Mouse (Mus musculus) 416B (cell line): Measurements from ENCODE around the gene Vmo1.
"Not testable (repeated sequence)": the region's sequence is repeated elsewhere in the genome, so short reads cannot be mapped to it uniquely, and the experiment has no call there.

Experiments used
- DNase-seq: peaks from one replicate; pipeline ENCODE4 v3.0.0; 2011; ENCODE audit warnings: low read depth

Vmo1 gene

DNA sequence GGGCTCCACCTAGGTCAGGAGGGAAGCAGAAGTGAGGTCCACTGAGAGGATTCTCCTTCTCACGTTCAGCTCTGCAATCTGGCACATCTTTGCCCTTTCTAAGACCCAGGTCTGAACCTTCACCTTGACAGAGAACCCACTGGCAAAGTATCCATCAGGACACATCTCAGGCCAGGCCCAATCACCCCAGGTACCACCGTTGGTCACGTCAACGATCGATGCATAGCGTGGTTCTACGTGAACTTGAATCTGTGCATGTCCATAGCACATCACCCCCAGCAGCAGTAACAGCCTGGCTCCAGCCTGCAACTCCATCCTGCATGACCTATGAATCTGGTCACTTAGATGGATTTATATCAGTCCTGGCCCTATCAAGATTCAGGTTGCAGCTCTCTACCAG, at the start of gene Vmo1:
Gene Vmo1, minus strand, starts transcription at position 329 of the 400 bp plus-strand sequence.
- no peak for DNase-seq

DNA sequence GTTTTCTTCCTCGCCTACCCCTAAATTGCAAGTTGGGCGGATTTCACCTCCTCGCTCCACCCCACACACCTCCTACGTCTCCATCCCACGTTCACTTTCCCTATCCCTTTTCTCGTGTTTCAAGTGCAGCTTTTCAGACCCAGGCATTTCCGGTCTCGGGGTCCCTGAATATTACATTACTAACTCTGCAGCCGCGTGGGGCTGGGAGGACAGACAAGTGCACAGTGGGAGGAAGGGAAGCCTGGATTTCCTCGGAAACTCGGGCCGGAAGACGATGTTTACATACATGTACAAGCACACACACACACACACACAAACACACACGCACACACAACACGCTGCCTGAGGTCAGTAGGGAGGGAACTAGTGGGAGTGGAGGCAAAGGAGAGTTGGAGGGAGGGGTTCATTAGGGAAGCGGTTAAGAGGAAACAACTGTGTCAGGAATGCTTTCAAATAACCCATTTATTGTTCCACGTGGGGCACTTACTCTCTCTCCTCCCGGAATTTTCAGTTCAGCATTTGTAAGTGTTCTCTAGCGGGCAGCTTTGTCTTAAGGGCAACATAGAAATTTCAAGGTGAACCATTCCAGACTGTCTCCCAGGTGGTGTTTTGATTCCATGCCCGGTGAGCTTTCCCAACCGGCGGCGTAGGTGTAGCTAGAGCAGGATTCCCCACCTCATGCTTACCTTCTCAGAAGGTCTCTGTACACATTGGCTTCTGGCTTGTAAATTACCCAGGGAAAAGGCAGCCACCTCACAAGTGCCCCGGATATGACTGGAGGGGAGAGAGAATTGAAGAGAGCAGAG, 49.3 kb upstream of the Vmo1 start:
- peak; percentile 45 for DNase-seq

DNA sequence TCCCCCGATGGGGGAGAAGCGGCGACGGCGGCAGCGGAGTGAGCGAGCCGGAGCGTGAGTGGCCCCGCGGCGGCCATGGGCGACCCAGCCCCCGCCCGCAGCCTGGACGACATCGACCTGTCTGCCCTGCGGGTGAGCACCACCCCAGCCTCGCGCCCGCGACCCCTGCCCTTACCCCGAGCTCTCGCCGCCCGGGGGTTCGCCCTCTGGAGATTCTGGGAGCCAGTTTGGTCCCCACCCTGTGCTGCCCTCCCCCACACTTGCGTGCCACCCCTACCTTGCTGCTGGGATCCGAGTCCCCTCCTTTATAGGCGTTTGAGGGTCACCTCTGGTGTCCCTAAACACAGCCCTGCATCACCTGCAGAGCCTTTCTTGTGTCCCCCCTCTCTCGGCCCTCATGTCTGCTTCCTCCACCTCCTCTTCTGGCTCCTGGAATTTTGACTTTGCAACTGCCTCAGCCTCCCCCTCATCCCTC, 48.6 kb upstream of the Vmo1 start:
- DNase-seq = no peak

DNA sequence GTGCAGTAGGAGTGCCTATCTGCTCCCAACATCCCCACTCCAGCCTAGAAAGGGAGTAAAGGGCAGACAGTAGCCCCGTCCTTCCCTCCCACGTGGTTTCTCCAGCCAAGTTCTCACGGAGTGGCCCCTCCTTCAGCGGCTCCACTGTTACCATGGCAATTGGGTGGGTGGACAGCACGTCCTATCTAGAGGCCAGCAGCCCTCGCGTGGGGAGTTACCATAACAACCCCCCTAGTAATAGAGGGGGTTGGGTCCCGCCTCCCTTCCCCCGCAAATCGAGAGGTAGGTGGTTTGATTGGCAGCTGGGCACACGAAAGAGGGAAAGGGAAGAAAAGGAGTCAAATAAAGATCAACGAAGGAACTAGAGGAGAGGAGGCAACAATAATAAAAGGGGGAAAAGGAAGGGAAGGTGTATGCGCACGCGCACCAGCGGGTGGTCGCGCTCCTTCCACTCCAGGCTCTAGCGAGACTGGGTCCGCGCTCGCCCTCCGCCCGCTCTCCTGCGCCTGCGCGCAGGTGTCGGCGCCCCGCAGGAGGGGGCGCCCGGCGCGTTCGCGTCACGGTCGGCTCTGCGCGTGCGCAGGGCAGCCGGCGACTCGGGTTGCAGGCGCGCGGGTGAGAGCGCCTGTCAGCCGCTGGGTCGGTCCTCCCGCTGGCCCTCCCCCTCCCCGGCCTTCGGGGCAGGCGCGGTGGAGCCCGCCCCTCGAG, 48.0 kb upstream of the Vmo1 start, which contains the start of gene Mink1:
Gene Mink1, plus strand, starts transcription at position 595 of the 708 bp plus-strand sequence.
- peak; percentile 78 for DNase-seq

DNA sequence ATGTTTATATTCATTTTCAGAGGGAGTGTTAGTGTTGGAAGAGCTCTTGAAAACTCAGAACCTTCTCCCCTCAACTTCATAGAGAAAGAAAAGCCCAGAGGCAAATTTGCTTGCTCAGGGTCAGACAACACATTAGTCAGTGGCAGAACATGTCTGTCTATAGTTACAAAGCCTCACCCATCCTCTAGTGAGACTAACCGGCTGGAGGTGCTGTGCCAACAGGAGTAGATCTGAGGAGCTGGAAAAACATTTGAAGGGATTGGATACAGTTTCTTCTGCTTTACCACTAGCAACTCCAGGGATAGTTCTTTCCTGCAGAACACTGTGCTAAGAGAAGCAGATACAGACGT, 47.5 kb upstream of the Vmo1 start:
- DNase-seq = no peak

DNA sequence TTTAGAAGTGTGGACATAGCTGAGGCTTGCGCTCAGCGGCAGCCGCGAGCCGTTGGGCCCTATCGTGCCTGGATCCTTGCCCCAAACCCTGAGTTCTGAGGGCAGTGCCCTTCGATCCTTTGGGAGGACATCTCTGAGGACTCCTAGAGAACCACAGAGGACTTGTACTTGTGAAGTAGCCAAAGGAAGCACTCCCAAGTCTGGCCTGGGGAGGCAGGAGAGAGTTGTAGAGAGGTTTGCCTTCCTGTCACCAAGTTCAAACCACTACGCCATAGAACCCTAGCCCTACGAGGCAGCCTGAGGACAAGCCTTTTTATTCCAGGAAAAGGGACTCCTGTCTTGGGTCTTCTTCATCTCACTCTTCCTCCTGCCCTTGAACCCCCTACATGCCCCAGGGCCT, 43.1 kb upstream of the Vmo1 start:
- DNase-seq = no peak

DNA sequence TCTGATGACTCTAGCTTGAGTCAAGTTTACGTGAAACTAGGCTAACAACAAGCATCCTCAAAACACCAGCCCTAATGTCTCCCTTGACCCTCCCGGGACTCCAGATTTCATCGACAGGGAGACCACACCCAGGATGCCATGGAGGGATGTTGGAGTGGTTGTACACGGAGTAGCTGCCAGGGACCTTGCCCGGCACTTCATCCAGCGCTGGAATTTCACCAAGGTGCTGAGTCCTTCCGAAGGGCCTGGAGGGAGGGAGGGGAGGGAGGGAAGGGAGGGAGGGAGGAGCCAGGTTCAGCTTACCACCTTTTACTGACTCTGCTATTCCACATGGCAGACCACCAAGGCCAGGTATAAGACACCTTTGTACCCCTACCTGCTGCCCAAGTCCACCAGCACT, 39.5 kb upstream of the Vmo1 start:
- DNase-seq = no peak

DNA sequence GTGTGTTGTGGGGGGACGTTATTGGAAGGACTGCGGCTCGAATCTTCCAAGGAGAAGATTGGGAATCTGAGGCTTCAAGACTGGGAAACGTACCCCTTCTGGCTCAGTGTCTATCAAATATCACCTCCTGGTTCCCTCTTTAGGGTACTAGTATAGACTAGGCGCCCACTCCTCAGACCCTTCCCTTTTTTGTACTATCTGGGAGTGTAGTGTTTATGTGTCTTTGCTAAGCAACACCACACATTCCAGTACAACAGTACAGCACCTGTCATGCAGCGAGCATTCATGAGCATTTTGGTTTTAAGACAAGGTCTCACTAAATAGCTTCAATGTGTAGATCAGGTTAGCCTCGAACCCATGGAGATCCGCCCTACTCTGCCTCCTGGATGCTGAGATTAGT, 37.1 kb upstream of the Vmo1 start:
- DNase-seq = no peak

DNA sequence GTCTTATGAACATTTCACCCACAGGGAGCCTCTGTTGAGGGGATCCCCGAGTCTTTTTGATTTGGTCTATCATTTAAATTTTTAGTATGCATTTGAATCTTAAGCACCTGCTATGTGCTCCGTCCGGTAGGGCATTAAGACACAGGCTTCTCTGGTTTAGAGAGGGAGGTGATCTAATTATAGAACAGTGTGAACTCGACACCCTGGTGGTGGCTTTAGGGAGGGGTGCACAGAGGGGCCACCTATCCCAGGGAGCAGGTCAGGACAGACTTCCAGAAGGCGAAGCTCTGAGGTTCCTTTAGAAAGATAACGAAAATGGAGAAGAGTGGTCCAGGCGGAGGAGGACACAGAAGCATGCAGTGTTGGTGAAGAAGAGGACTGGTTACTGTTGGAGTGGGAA, 30.1 kb upstream of the Vmo1 start:
- DNase-seq = no peak

DNA sequence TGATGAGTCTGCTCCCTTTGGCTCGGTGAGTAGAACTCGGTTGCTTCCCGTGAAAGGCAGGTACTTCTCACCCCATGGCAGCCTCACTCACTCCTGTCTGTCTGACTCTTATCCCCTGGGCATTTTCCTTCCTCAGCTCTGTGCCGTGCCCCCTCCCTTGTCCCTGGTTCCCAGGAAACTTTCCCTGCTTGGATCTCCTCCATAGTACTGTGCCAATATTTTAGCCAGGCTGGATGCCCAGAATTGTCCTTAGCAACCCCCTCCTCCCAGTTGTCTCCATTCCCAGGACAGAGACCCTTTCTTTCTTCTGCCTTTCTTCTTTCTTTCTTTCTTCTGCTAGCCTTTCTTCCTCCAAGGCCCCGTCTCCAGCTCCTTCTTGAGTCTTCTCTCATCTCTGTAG, 27.0 kb upstream of the Vmo1 start:
- DNase-seq = no peak

DNA sequence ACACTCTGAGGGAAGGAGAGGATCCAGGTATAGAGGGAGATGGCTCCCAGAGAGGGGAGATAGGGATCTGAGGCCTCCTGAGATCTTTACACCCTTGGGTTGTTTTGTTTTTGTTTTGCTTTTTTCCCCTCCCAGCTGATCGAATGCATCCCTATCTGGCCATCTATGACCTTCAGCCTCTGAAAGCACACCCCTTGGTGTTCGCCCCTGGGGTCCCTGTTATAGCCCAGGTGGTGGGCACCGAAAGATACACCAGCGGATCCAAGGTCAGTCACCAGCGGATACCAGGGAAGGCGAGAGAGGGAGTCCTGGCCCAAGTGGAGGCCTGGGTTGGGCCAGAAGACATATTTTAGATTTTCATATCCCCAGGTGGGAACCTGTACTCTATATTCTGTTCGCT, 26.5 kb upstream of the Vmo1 start:
- DNase-seq = no peak

DNA sequence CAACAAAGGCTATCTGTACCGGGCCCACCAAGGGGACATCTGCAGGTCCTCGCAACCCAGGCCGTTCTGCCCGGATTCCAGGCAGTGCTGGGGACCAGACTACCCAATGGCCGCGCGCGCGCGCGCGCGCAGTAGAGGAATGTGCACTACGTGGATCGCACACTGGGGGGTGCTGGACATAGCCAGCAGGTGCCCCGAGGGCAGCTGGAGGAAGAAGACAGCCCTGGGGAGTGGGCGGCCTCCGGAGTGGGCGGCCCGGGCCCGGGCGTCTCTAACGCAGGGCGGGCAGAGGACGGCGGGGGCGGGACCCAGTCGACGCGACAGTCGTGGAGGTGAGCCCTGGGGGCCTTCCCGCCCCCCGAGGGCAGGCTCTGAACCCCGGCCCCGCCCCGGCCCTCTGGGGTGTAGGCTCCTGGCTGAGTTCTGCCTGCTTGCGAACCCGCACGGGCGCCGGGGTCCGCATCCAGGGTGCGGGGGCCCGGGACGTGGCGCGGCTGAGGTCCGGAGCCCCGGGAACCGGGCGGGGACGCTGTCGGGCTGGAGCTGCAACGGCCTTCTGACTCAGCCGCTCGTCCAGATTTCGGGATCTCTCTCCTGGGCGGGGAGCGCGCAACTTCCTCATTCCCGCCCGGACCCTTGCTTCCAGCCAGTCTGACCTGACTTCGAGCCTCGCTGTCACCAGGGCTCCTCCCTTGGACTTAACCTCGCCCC, 25.6 kb upstream of the Vmo1 start, which contains the start of gene Pld2:
Gene Pld2, plus strand, starts transcription at position 188 of the 711 bp plus-strand sequence.
- DNase-seq = peak; percentile 75

DNA sequence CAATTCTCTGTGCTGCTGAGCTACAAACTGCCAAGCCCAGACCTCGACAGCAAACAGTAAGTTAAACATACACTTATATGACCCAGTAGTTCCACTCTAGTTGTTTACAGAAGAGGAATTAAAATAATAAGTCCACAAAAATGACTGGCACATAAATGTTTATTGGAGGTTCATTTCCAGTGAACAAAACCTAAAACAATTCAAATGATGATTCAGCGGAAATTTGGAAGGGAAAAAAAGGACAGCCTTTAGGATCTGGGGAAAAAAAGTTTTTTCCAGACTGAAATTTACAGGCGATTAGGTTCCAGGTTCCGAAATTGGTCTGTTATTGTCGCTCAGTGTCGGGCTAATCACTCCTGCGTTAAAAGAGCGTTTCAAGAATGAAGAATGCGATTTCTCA, 25.0 kb upstream of the Vmo1 start:
- no peak for DNase-seq

DNA sequence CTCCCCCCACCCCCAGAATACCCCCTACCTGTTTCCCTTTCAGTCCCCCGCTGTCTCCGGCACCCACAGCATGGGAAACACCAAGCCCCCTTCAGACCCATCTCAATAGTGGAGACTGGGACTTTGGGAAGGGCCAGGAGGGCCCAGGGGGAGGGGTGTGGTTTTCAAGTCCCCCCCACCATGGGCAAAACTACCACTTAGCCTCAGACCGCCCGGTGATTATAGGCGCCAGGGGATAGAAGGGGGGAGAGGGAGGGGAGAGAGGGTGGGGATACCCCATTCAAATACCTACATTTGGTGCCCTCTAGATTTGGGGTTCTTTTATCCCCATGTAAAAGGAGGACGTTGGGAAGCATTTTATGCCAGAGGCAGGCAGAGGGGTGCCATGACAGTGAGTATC, 18.4 kb upstream of the Vmo1 start, which contains the start of gene Gm40193:
Gene Gm40193, minus strand, starts transcription at position 101 of the 400 bp plus-strand sequence.
- no peak for DNase-seq

DNA sequence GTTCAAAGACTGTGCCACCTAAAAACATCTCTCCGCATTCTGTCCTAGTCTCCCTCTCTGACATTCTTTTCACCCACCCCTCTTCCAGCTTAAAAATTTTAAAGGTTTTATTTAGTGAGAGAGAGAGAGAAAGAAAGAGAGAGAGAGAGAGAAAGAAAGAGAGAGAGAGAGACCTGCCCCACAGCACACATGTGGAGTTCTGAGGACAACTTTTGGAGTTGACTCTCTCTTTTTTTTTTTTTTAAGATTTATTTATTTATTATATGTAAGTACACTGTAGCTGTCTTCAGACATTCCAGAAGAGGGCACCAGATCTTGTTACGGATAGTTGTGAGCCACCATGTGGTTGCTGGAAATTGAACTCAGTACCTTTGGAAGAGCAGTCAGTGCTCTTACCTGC, 16.6 kb upstream of the Vmo1 start:
- DNase-seq = not testable (repeated sequence)

DNA sequence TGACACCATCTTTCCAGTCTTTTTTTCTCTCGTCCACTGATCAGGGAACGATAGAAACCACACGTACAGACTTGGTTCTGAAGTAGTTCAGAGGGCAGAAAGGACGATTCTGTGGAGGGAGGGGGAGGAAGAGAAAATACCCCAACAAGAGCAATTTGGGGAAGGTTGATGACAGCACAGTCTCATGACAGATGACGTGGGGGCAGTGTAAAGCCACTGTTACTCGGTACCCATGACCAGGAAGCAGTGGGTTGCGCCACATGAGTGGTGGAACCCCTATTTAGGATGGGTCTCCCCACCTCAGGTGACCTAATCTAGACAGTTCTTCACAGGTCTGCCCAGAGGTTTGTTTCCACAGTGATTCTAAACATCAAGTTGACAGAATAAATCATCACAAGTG, 14.2 kb upstream of the Vmo1 start:
- no peak for DNase-seq

DNA sequence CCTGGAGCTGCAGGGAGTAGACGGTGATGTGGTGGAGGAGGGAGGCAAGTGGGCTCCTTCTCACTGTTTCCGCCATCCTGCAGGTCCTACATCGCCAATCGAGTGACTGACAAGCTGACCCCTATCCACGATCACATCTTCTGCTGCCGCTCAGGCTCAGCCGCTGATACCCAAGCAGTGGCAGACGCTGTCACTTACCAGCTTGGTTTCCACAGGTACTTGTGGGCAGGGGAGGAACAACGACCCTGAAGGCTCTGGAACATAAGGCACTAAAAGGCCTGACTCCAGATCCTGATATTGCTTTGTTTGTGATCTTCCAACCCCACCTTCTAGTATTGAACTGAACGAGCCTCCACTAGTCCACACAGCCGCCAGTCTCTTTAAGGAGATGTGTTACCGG, 11.8 kb upstream of the Vmo1 start:
- no peak for DNase-seq

DNA sequence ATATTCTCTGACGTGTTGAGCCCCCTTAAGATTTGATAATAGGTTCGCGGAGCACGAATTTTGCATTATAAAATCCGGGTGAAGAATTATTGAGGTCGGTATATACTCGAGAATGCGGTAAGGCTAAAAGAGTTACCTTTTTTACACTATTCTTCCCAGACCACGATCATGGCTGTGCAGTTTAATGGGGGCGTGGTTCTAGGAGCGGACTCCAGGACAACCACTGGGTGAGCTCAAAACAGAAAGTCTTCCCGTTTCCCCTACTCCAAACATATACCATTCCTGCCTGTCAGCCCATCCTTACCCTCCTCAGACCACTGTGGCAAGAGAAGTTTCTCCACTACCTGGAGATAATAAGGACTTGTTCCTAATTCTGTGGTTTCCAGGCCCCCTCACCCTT, 11.3 kb upstream of the Vmo1 start:
- DNase-seq = peak; percentile 41

DNA sequence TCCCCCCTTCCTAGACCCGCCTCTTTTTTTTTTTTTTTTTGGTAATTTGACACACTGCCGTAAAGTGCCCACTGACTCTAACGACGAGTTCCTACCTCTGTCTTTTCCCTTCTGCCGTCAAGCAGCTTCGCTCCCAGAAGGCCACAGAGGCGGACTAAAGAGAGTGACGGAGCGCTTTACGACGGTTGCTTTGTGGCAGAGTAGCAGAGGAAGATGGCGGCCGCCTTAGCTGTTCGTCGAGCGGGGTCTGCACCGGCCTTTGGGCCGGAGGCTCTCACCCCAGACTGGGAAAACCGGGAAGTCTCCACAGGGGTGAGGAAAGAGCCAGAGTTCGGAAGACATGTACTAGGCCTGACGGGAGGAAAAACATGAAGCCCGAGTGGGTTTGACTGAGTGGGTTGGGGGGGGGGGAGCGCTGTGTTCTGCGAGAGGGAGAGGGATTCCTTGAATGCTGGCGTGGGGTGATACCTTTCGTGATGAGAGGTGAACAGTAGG, 10.8 kb upstream of the Vmo1 start, which contains the start of gene Psmb6:
Gene Psmb6, plus strand, starts transcription at position 184 of the 495 bp plus-strand sequence.
- DNase-seq = peak; percentile 99

DNA sequence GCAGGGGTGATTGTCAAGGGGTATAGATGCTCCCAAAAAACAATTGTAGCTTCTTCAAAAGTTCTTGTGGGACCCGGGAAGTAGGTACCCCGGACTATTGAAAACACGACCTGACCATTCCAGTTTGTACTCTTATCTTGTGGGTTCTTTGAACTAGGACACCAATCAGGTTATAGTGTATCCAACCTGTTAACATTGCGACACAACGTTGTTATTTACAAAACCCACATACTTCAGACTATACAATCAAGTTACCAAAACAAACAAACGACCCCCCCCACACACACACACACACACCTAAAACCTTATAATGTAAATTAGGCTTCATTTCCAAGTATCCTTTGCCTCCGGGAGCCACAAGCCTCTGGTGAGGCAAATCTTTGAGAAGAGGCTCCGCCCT, 10.4 kb upstream of the Vmo1 start:
- no peak for DNase-seq

DNA sequence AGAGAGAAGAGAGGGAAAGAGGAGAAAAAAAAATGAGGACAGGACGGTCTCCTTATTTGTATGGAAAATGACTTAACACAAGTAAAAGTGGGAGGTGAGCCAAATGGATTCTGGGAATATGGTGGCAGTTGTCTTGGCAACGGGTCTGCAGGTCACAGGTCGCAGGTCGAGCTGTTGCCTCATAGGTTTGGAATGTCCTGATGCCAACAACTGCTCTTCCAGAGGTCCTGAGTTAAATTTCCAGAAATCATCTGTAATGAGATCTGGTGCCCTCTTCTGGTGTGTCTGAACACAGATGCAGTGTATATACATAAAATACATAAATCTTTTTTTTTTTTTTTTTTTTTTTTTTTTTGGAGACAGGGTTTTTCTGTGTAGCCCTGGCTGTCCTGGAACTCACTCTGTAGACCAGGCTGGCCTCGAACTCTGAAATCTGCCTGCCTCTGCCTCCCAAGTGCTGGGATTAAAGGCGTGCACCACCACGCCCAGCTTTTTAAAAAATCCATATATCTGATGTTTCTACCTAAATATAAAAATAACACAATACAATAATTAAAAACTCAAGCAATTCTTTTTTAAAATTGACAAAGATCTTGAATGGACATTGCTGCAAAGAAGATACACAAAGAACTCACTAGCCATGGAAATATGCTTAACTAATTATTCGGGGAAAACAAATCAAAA, 9.0 kb upstream of the Vmo1 start:
- not testable (repeated sequence) for DNase-seq
